Mouse (Mus musculus) limb, embryonic 11.5 days (tissue): ENCODE results near the gene Yif1b. TPM values are rescaled to one million over a fixed set of nuclear protein-coding genes. Genes with fewer than 3 reads are reported as not detected.

Source experiments
- ATAC-seq: fragments of 200-750 bp; cut with Nextera tagmentation; 2 replicates; pipeline ENCODE4 v1.8.0; 2017; ENCODE audit warnings: low read depth; ENCODE audit not compliant: insufficient number of reproducible peaks, low FRiP score, low TSS enrichment
- DNase-seq: peaks from one replicate; pipeline ENCODE4 v3.0.0-alpha.2; 2015; ENCODE audit warnings: low spot score
- H3K27ac ChIP-seq: fragments of 300-500 bp; sonication (generic); replicated peaks from 2 replicates; pipeline ENCODE4 v1.5.1; 2014; ENCODE audit warnings: low read depth, mild to moderate bottlenecking, low read length
- H3K27me3 ChIP-seq: fragments of 300-500 bp; sonication (generic); 2 replicates; pipeline ENCODE4 v1.6.1; 2014; ENCODE audit warnings: mild to moderate bottlenecking, low read length, mixed read lengths; ENCODE audit not compliant: control insufficient read depth, insufficient read depth
- H3K36me3 ChIP-seq: fragments of 300-500 bp; sonication (generic); 2 replicates; pipeline ENCODE4 v1.6.1; 2014; ENCODE audit warnings: mild to moderate bottlenecking, low read length, moderate library complexity, mixed read lengths; ENCODE audit not compliant: control insufficient read depth, insufficient read depth
- H3K4me1 ChIP-seq: fragments of 300-500 bp; sonication (generic); 2 replicates; pipeline ENCODE4 v1.6.1; 2014; ENCODE audit warnings: low read length, mixed read lengths; ENCODE audit not compliant: control insufficient read depth, insufficient read depth
- H3K4me2 ChIP-seq: fragments of 300-500 bp; sonication (generic); 2 replicates; pipeline ENCODE4 v1.6.1; 2014; ENCODE audit warnings: low read depth, mild to moderate bottlenecking, moderate library complexity; ENCODE audit not compliant: severe bottlenecking
- H3K4me3 ChIP-seq: fragments of 300-500 bp; sonication (generic); 2 replicates; pipeline ENCODE4 v1.5.1; 2014; ENCODE audit warnings: low read depth, low read length
- H3K9ac ChIP-seq: fragments of 300-500 bp; sonication (generic); 2 replicates; pipeline ENCODE4 v1.6.1; 2014; ENCODE audit warnings: mild to moderate bottlenecking, low read length
- H3K9me3 ChIP-seq: fragments of 300-500 bp; sonication (generic); 2 replicates; pipeline ENCODE4 v1.6.1; 2016; ENCODE audit warnings: low read length; ENCODE audit not compliant: control insufficient read depth
- WGBS: fragments of 180-500 bp; shearing (Covaris S2); extraction: QIAGEN DNeasy Blood & Tissue Kit; methylation state at CpG from one replicate; pipeline ENCODE4 v1.1.7; 2014; 5-methylcytosine and 5-hydroxymethylcytosine counted together
- polyA plus RNA-seq: library from polyadenylated mRNA; unstranded; fragments of >200 nt; fragmentation: Nextera tagmentation; extraction: Ambion mirVana; gene quantifications from 2 replicates; pipeline ENCODE4 v1.2.1, GENCODE M21; 2014

Yif1b gene
- polyA plus RNA-seq, 1 experiment from 2014 or later: 101 TPM

DNA sequence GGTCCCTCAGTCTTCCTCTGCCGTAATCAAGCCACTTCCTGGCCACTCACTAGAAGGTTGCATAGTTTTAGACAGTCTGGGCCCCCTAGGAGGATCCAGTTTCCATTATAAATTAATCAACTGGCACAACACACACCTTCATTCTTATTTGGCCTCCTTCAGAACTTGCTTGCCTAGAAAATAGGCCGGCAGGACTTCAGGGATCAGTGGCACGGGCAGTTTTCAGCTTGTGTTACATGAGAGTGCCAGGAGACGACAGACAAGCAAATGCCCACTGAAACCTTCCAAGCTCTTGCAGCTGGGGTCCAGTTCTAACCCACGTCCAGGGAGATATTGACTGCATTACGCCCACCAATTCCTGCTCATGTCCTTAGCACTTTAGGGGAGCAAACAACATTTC, 24.0 kb downstream of the Yif1b start:
- H3K36me3 ChIP-seq: no peaks in the 10 kb centered on the region
- H3K4me3 ChIP-seq: no peak overlapping the region
- peaks cover 16% of the 10 kb centered on the region for H3K4me1 ChIP-seq
- DNase-seq (no peak), ATAC-seq (no peak)
- WGBS: 67% methylated on average over 6 of the region's 6 CpGs
- H3K9me3 ChIP-seq: no peaks in the 10 kb centered on the region
- no peaks in the 10 kb centered on the region for H3K27me3 ChIP-seq
- H3K4me2 ChIP-seq: no peak overlapping the region
- H3K9ac ChIP-seq: no peak overlapping the region
- H3K27ac ChIP-seq: no peak overlapping the region

DNA sequence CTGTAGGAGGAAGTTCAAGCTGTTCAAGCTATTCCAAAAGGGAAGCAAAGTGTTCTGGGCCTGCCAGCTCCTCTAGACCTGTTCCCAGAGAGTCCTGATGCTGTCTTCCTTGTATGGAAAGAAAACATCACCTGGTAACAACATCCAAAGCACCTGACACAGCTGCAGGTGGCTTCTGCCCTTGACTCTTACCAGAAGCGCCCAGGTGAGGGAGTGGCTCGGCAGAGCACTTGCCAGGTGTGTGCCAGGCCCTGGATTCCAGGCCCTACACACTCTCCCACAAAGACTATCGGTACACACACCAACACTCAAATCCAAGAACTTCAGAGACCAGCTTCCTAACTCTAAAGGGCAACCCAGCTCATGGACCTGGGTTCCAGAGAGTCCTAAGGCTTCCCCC, 25.7 kb downstream of the Yif1b start:
- 90% methylated on average over 3 of the region's 3 CpGs for WGBS
- no peak overlapping the region for H3K9ac ChIP-seq
- no peak overlapping the region; the same call in 1 of the 2 replicates for H3K4me2 ChIP-seq
- H3K9me3 ChIP-seq: no peaks in the 10 kb centered on the region
- DNase-seq (no peak), ATAC-seq (no peak)
- H3K27me3 ChIP-seq: no peaks in the 10 kb centered on the region
- H3K36me3 ChIP-seq: no peaks in the 10 kb centered on the region
- no peak overlapping the region for H3K27ac ChIP-seq
- H3K4me1 ChIP-seq: peaks cover 13% of the 10 kb centered on the region
- H3K4me3 ChIP-seq: no peak overlapping the region

DNA sequence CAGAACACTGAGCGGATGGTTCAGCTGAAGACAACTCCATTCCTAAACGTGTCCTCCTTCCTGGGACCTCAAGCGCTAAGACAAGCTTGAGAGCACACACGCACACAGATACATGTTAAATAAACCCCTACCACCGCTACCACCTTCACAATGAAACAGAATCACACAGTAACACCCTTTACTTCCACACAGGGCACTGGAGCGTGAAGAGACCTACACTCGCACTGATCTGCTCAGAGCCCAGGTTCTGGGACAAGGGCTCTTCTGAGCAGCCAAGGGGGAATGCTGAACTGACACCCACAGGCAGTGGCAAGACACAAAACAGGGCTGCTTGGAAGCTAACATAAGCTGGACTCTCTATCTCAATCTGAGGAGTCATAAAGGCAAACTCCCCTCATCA, 27.5 kb downstream of the Yif1b start:
- no peak for ATAC-seq
- Histone ChIP-seq H3K9ac (no peak overlapping the region), H3K4me1 (0 out of 2 replicates have a peak, but pooled peaks cover 2% of the 10 kb centered on the region), H3K27ac (no peak overlapping the region), H3K4me2 (no peak overlapping the region), H3K4me3 (no peak overlapping the region), H3K9me3 (no peaks in the 10 kb centered on the region), H3K27me3 (no peaks in the 10 kb centered on the region), H3K36me3 (no peaks in the 10 kb centered on the region)
- 90% methylated on average over 7 of the region's 7 CpGs for WGBS
- DNase-seq: no peak

DNA sequence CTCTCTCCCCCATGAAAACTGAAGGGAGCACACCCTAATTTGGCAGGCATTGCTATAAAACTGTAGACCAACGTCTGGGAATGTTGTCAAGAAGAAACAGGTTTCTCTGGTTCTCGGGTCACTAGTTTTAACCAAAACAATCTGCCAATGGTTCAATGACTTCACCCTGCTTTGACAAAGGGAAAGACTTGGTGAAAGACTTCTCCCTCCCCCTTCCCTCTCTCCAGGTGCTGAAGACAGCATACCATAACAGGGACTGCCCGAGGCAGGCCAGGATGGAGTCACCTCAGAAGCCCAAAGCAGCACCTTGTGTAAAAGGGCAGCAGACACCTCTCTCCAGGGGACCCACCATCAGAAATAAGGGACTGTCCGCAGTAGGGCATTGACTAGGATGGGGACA, 28.8 kb downstream of the Yif1b start:
- H3K9ac ChIP-seq: no peak overlapping the region
- no peaks in the 10 kb centered on the region for H3K36me3 ChIP-seq
- no peaks in the 10 kb centered on the region for H3K27me3 ChIP-seq
- no peak for DNase-seq
- no peaks in the 10 kb centered on the region for H3K9me3 ChIP-seq
- 0 out of 2 replicates have a peak, but pooled peaks cover 1% of the 10 kb centered on the region for H3K4me1 ChIP-seq
- ATAC-seq: no peak
- no peak overlapping the region for H3K4me3 ChIP-seq
- no peak overlapping the region for H3K27ac ChIP-seq
- no peak overlapping the region for H3K4me2 ChIP-seq
- 55% methylated on average over 4 of the region's 4 CpGs for WGBS

DNA sequence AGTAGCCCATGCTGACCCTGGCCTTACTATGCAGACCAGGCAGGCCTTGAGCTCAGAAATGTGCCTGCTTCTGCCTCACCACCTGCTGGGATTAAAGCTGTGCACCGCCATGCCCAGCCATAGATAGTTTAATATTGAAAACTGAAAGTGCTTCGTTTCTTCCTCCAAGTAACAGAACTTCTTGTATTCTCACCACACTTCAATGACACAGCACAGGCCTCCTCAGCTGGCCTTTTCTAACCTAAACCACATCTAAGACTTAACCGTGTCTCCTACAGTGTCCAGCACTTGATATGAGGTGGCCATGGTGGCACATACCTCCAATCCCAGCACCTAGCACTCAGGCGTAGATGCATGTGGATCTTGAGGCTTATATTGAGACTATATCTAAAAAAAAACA, 32.3 kb downstream of the Yif1b start:
- no peak for DNase-seq
- H3K4me1 ChIP-seq: no peaks in the 10 kb centered on the region
- WGBS: 92% methylated on average over 4 of the region's 4 CpGs
- no peaks in the 10 kb centered on the region for H3K9me3 ChIP-seq
- no peak overlapping the region for H3K9ac ChIP-seq
- H3K4me3 ChIP-seq: no peak overlapping the region
- H3K27me3 ChIP-seq: no peaks in the 10 kb centered on the region
- H3K27ac ChIP-seq: no peak overlapping the region
- H3K36me3 ChIP-seq: no peaks in the 10 kb centered on the region
- ATAC-seq: no peak
- no peak overlapping the region for H3K4me2 ChIP-seq

DNA sequence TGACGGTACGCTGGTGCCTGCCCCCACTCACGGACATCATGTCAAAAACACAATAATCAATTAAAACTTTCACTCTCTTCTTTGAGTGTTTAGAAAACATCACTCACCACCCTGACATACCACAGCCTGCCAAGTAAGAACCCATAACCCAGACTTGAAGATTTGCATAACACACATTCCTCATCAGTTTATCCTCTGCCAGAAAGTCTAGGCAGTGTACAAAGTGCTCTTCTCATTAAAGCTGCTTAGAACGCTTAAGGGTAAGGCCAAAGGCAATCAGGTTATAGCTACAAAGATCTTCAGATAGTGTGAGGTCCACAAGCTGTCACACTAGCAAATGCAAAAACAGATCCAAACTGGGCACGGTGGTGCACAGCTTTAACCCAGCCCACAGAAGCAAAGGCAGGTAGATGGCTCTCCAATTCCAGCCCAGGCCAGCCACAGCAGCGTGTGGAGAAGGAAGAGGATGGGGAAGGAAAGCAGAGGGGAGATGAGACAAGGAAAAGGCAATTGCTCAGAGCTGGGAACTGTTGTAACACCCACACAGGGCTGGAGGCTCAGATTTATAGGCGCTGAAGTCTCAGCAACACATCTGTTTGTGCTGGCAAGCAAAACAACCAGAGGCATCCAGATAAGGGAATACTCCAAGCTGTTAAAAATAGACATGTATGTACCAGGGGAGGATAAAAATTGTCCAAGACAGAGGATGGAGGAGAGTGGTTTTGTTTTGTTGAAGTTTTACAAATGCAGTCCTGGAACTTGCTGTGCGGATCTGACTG, 33.7 kb downstream of the Yif1b start:
- H3K4me3 ChIP-seq: no peak overlapping the region
- 68% methylated on average over 8 of the region's 8 CpGs for WGBS
- H3K4me2 ChIP-seq: no peak overlapping the region
- no peaks in the 10 kb centered on the region for H3K27me3 ChIP-seq
- DNase-seq (no peak), ATAC-seq (no peak)
- no peak overlapping the region for H3K27ac ChIP-seq
- H3K9me3 ChIP-seq: no peaks in the 10 kb centered on the region
- H3K36me3 ChIP-seq: no peaks in the 10 kb centered on the region
- 0 out of 2 replicates have a peak, but pooled peaks cover 2% of the 10 kb centered on the region for H3K4me1 ChIP-seq
- H3K9ac ChIP-seq: no peak overlapping the region

DNA sequence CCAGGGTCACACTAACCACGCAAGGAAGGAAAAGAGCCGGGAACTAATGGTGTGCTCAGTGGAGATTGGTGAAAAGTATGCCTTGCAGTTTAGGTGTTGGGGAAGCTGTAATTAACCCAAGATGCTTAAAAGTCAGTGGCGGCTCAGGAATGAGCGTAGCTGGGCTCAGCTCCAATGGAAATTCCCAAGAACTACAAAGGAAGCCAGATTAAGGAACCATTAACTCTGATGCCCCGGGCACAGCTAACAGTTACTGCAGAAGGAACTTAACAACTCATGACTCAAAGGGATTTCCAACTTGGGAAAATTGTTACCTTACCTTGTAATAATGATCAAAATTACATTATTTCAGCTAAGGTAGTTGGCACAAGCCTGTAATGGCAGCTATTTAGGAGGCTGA, 38.6 kb downstream of the Yif1b start:
- Histone ChIP-seq H3K9me3 (no peaks in the 10 kb centered on the region), H3K27ac (no peak overlapping the region)
- no peak for ATAC-seq

DNA sequence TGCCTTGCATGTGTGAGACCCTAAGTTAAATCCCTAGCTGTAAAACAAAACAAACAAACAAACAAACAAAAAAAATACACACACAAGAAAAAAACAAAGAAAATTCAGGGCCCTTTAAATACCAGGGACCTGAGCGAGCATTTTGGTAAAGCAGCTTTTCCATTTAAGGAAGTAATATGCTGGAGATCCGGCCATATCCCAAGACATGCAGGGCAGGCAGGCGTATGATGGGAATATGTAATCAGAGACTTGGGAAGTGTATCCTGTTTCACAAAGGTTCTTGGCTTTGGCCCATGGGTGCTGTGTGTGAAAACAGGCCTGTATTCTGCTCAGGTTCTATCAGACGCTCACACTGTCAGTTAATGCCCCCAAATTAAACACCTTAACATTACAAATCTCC, 39.4 kb downstream of the Yif1b start:
- H3K4me1 ChIP-seq: 0 out of 2 replicates have a peak, but pooled peaks cover 2% of the 10 kb centered on the region
- no peak overlapping the region for H3K4me3 ChIP-seq
- ATAC-seq (no peak), DNase-seq (no peak)
- H3K27ac ChIP-seq: no peak overlapping the region
- 86% methylated on average over 4 of the region's 4 CpGs for WGBS
- no peak overlapping the region for H3K9ac ChIP-seq
- no peaks in the 10 kb centered on the region for H3K9me3 ChIP-seq
- H3K27me3 ChIP-seq: peaks cover 9% of the 10 kb centered on the region
- H3K36me3 ChIP-seq: no peaks in the 10 kb centered on the region
- H3K4me2 ChIP-seq: no peak overlapping the region

More for the DNA sequence above, 38.6 kb downstream of the Yif1b start:
- no peak overlapping the region for H3K4me2 ChIP-seq
- no peak for DNase-seq
- no peaks in the 10 kb centered on the region for H3K36me3 ChIP-seq
- peaks cover 1% of the 10 kb centered on the region for H3K27me3 ChIP-seq
- no peak overlapping the region for H3K4me3 ChIP-seq
- 23% methylated on average over 5 of the region's 5 CpGs for WGBS
- H3K9ac ChIP-seq: no peak overlapping the region
- H3K4me1 ChIP-seq: 0 out of 2 replicates have a peak, but pooled peaks cover 2% of the 10 kb centered on the region

DNA sequence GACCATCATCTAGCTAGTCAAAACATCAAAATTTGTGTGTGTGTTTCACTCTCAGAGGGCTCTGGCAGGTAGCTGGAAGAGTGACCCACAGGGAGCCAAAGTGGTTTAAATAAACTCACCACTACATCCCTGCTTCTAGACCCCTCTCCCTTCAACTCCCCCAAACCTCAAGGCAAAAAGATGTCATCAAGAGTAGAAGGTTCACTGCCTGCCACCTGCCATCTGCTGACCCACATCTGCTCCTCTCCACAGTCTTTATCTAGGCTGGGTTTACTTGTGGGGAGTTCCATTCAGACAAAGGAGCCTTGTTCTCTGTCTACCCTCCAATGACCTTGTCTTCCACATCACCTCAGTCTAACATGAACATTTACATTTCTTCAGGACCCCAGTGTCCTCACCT, 41.1 kb downstream of the Yif1b start:
- peaks cover 12% of the 10 kb centered on the region for H3K27me3 ChIP-seq
- H3K4me1 ChIP-seq: 0 out of 2 replicates have a peak, but pooled peaks cover 2% of the 10 kb centered on the region
- H3K4me3 ChIP-seq: no peak overlapping the region
- ATAC-seq: no peak
- H3K9ac ChIP-seq: no peak overlapping the region
- no peak for DNase-seq
- no peaks in the 10 kb centered on the region for H3K36me3 ChIP-seq
- no peak overlapping the region for H3K4me2 ChIP-seq
- H3K9me3 ChIP-seq: no peaks in the 10 kb centered on the region
- no peak overlapping the region for H3K27ac ChIP-seq
